14 mouse cellular contexts compared by ENCODE assay signal in genomic region chr12:25141311-25141710, GRCm38 (mm10). TPM values are rescaled to one million over a fixed set of nuclear protein-coding genes. Genes with fewer than 3 reads are reported as not detected.
DNase-seq lines count a peak whose midpoint lies in the region; ATAC-seq and TF ChIP-seq lines count a peak whose summit lies in the region.
"Had no signal": no experiment of that assay in that cellular context is flagged by ENCODE, and none has a peak within 500 bp of the region (broad histone marks: within the 10 kb centered on the region; RNA-seq: fewer than 3 reads in every experiment).

No protein-coding gene starts in this region.

- H3K9me3 ChIP-seq in hindbrain, embryonic 10.5 days, result no peaks in the 10 kb centered on the region
- no peaks in the 10 kb centered on the region for H3K9me3 ChIP-seq in hindbrain, embryonic 14.5 days (ENCODE audit: control insufficient read depth, low read length)
- no peaks in the 10 kb centered on the region for H3K9me3 ChIP-seq in intestine, embryonic 16.5 days (ENCODE audit: control insufficient read depth, low read length)
- no peaks in the 10 kb centered on the region for H3K9me3 ChIP-seq in liver, postnatal 0 days (ENCODE audit: low read length)
- H3K9me3 ChIP-seq: heart, embryonic 15.5 days; limb, embryonic 10.5 days had no signal

- no peak for ATAC-seq in hindbrain, embryonic 14.5 days (ENCODE audit: low FRiP score)
- no peak for ATAC-seq in intestine, embryonic 16.5 days
- ATAC-seq in liver, postnatal 0 days, result peak; percentile 48
- ATAC-seq: forebrain, postnatal 0 days; hindbrain, embryonic 16.5 days had no signal

- peak; percentile 52; the same call in 1 of the 2 replicates for TF ChIP-seq EP300 in liver, postnatal 0 days (IDR thresholded peaks at IDR 0.05; ENCODE audit: low read depth)

- peaks cover 24% of the 10 kb centered on the region; the same call in 1 of the 2 replicates for H3K4me1 ChIP-seq in hindbrain, embryonic 10.5 days (replicated peaks)
- no peaks in the 10 kb centered on the region for H3K4me1 ChIP-seq in hindbrain, embryonic 14.5 days (replicated peaks; ENCODE audit: control insufficient read depth, insufficient read depth, low read length)
- H3K4me1 ChIP-seq in intestine, embryonic 16.5 days (ENCODE audit: control insufficient read depth, insufficient read depth, low read length), result peaks cover 21% of the 10 kb centered on the region
- H3K4me1 ChIP-seq in liver, postnatal 0 days (ENCODE audit: insufficient read depth), result peaks cover 28% of the 10 kb centered on the region
- H3K4me1 ChIP-seq: heart, embryonic 15.5 days had no signal

- no peak overlapping the region for H3K4me2 ChIP-seq in hindbrain, embryonic 14.5 days (replicated peaks)
- no peak overlapping the region for H3K4me2 ChIP-seq in intestine, embryonic 16.5 days (ENCODE audit: low read depth, low read length)
- H3K4me2 ChIP-seq in liver, postnatal 0 days (ENCODE audit: low read depth, low read length), result peak overlapping the region; percentile 32; the same call in 1 of the 2 replicates
- H3K4me2 ChIP-seq: heart, embryonic 15.5 days had no signal

- TF ChIP-seq CTCF in liver, postnatal 0 days (IDR thresholded peaks at IDR 0.05; ENCODE audit: low read depth), result peak; percentile 15; the same call in 1 of the 2 replicates

- DNase-seq in adrenal gland, adult (ENCODE audit: inconsistent age in 2 of 2, low spot score in 1 of 2), result peak; percentile 80 to 82
- no peak for DNase-seq in adrenal gland, postnatal 25 days
- no peak for DNase-seq in hindbrain, embryonic 10.5 days (ENCODE audit: low spot score)
- DNase-seq in hindbrain, embryonic 14.5 days (ENCODE audit: low spot score), result no peak
- DNase-seq in liver, postnatal 0 days, result no peak
- DNase-seq in lung, postnatal 36 days, result no peak
- no peak for DNase-seq in ovary, postnatal 10 days (ENCODE audit: low spot score)
- DNase-seq: forebrain, postnatal 0 days; gastrocnemius, postnatal 36 days had no signal

- H3K27me3 ChIP-seq in hindbrain, embryonic 10.5 days (ENCODE audit: insufficient read depth, poor library complexity, severe bottlenecking), result peaks cover 13% of the 10 kb centered on the region; the same call in 1 of the 2 replicates
- H3K27me3 ChIP-seq in hindbrain, embryonic 14.5 days (ENCODE audit: control insufficient read depth, insufficient read depth, low read length), result no peaks in the 10 kb centered on the region
- no peaks in the 10 kb centered on the region for H3K27me3 ChIP-seq in intestine, embryonic 16.5 days (replicated peaks; ENCODE audit: control insufficient read depth, insufficient read depth, low read length)
- H3K27me3 ChIP-seq in liver, postnatal 0 days (ENCODE audit: insufficient read depth, low read length), result no peaks in the 10 kb centered on the region

- H3K27ac ChIP-seq in hindbrain, embryonic 10.5 days, result 0 out of 2 replicates have a peak overlapping the region, but pooled peaks have one; percentile 35
- no peak overlapping the region for H3K27ac ChIP-seq in hindbrain, embryonic 14.5 days
- no peak overlapping the region for H3K27ac ChIP-seq in intestine, embryonic 16.5 days (ENCODE audit: low read length)
- peak overlapping the region; percentile 85 for H3K27ac ChIP-seq in liver, postnatal 0 days (ENCODE audit: low read depth)
- H3K27ac ChIP-seq: heart, embryonic 15.5 days; limb, embryonic 10.5 days had no signal

- H3K4me3 ChIP-seq in hindbrain, embryonic 10.5 days, result no peak overlapping the region
- no peak overlapping the region for H3K4me3 ChIP-seq in hindbrain, embryonic 14.5 days (replicated peaks; ENCODE audit: low read length)
- H3K4me3 ChIP-seq in intestine, embryonic 16.5 days (ENCODE audit: low read length), result no peak overlapping the region
- no peak overlapping the region for H3K4me3 ChIP-seq in liver, postnatal 0 days (ENCODE audit: low read depth, low read length)
- H3K4me3 ChIP-seq: erythroblast, embryonic 14.5 days; heart, embryonic 15.5 days; limb, embryonic 10.5 days had no signal

- no peaks in the 10 kb centered on the region for H3K36me3 ChIP-seq in hindbrain, embryonic 10.5 days
- H3K36me3 ChIP-seq in hindbrain, embryonic 14.5 days (replicated peaks; ENCODE audit: control insufficient read depth, insufficient read depth), result no peaks in the 10 kb centered on the region
- no peaks in the 10 kb centered on the region for H3K36me3 ChIP-seq in intestine, embryonic 16.5 days (ENCODE audit: control insufficient read depth, insufficient read depth, low read length)
- no peaks in the 10 kb centered on the region for H3K36me3 ChIP-seq in liver, postnatal 0 days (replicated peaks; ENCODE audit: insufficient read depth, low read length)
- H3K36me3 ChIP-seq: heart, embryonic 15.5 days; limb, embryonic 10.5 days had no signal

- 66% methylated on average over 7 of the region's 7 CpGs for WGBS in hindbrain, embryonic 10.5 days
- 72% methylated on average over 7 of the region's 7 CpGs for WGBS in hindbrain, embryonic 14.5 days
- WGBS in intestine, embryonic 16.5 days, result 57% methylated on average over 7 of the region's 7 CpGs
- WGBS in liver, postnatal 0 days (ENCODE audit: insufficient replicate concordance), result 43% methylated on average over 7 of the region's 7 CpGs

- H3K9ac ChIP-seq in hindbrain, embryonic 14.5 days, result no peak overlapping the region
- 0 out of 2 replicates have a peak overlapping the region, but pooled peaks have one; percentile 21 for H3K9ac ChIP-seq in intestine, embryonic 16.5 days (ENCODE audit: low read depth, low read length)
- no peak overlapping the region for H3K9ac ChIP-seq in liver, postnatal 0 days (replicated peaks)
- H3K9ac ChIP-seq: forebrain, postnatal 0 days; heart, embryonic 15.5 days had no signal

RNA-seq across cellular contexts. Expression of gene Id2, which starts 44.4 kb away (rescaled TPM):
- total RNA-seq in adrenal gland, postnatal 25 days (2021), result 520 and 569 TPM in 2 replicates
- polyA plus RNA-seq in hindbrain, embryonic 10.5 days (2016; fragmentation: Nextera tagmentation; extraction: Ambion mirVana), result 360 and 369 TPM in 2 replicates
- 314 and 316 TPM in 2 replicates for polyA plus RNA-seq in hindbrain, embryonic 14.5 days (2014; fragmentation: Nextera tagmentation; extraction: Ambion mirVana)
- polyA plus RNA-seq in intestine, embryonic 16.5 days (2015; fragmentation: Nextera tagmentation; extraction: Ambion mirVana), result 333 and 353 TPM in 2 replicates
- polyA plus RNA-seq in liver, postnatal 0 days (2015; fragmentation: Nextera tagmentation; extraction: Ambion mirVana), result 245 and 376 TPM in 2 replicates
- polyA plus RNA-seq: erythroblast, embryonic 14.5 days had no signal

Comparison
In these comparisons a context has a peak if more than half of its experiments do, and no peak if none do; other contexts are left out.
1. DNase-seq: peak in adrenal gland, adult (2 of 2); none in adrenal gland, postnatal 25 days (single experiment), hindbrain, embryonic 10.5 days (single experiment), hindbrain, embryonic 14.5 days (single experiment), liver, postnatal 0 days (single experiment), lung, postnatal 36 days (single experiment) and ovary, postnatal 10 days (single experiment).
2. H3K27ac ChIP-seq: peak in hindbrain, embryonic 10.5 days (single experiment) and liver, postnatal 0 days (single experiment); none in hindbrain, embryonic 14.5 days (single experiment) and intestine, embryonic 16.5 days (single experiment).